Mouse (Mus musculus) lung, adult 2 months (tissue): ENCODE measurements around the gene Dok7. TPM values are rescaled to one million over a fixed set of nuclear protein-coding genes. Genes with fewer than 3 reads are reported as not detected.

Experiments
- DNase-seq: peaks from one replicate; pipeline ENCODE4 v3.0.0; 2022
- H3K4me1 ChIP-seq: fragments of 200-500 bp; 2 replicates; pipeline ENCODE4 v1.6.1; 2011; ENCODE audit warnings: low read length; ENCODE audit not compliant: control insufficient read depth, insufficient read depth
- H3K4me3 ChIP-seq: fragments of 200-500 bp; replicated peaks from 2 replicates; pipeline ENCODE3; 2011; ENCODE audit warnings: low read depth, mild to moderate bottlenecking, control low read depth, low read length; ENCODE audit errors: extremely low read depth
- CTCF ChIP-seq: fragments of 200-500 bp; IDR thresholded peaks from 2 replicates; pipeline ENCODE4 v1.5.1; 2011; ENCODE audit warnings: mild to moderate bottlenecking, low read length, control low read depth; ENCODE audit not compliant: insufficient read depth
- POLR2A ChIP-seq: fragments of 200-500 bp; IDR thresholded peaks from 2 replicates; pipeline ENCODE4 v1.6.1; 2011; ENCODE audit warnings: low read depth, mild to moderate bottlenecking, control low read depth, low read length, borderline replicate concordance; ENCODE audit errors: extremely low read depth
- WGBS: fragments of 180-500 bp; shearing (Covaris S2); methylation state at CpG from one replicate; pipeline ENCODE4 v1.1.7; 2018; 5-methylcytosine and 5-hydroxymethylcytosine counted together
- polyA plus RNA-seq: library from polyadenylated mRNA; depleted of rRNA; stranded (reverse); fragments of >200 nt; gene quantifications from 2 replicates; pipeline ENCODE4 v1.2.3, GENCODE M21; 2012; rRNA removed

Gene Dok7
- polyA plus RNA-seq, 1 experiment = 2.3 TPM

- TF ChIP-seq CTCF (no peak), POLR2A (no peak)
- 85% methylated on average over 7 of the region's 7 CpGs for WGBS
- Histone ChIP-seq H3K4me3 (no peak overlapping the region), H3K4me1 (no peaks in the 10 kb centered on the region)
- DNase-seq = no peak
Observed at GRCm38 (mm10) chr5:35129767-35130191, 73.2 kb downstream of the Dok7 start.

- no peak for DNase-seq
- Histone ChIP-seq H3K4me1 (no peaks in the 10 kb centered on the region), H3K4me3 (no peak overlapping the region)
- TF ChIP-seq POLR2A (no peak), CTCF (no peak)
- 6% methylated on average over 1 of the region's 1 CpGs for WGBS
Observed at GRCm38 (mm10) chr5:35131237-35131636, 74.7 kb downstream of the Dok7 start.

- DNase-seq = peak; percentile 76
- 9% methylated on average over 7 of the region's 7 CpGs for WGBS
- TF ChIP-seq CTCF (peak; percentile 74), POLR2A (no peak)
Observed at GRCm38 (mm10) chr5:35131773-35132172, 75.2 kb downstream of the Dok7 start.

DNA sequence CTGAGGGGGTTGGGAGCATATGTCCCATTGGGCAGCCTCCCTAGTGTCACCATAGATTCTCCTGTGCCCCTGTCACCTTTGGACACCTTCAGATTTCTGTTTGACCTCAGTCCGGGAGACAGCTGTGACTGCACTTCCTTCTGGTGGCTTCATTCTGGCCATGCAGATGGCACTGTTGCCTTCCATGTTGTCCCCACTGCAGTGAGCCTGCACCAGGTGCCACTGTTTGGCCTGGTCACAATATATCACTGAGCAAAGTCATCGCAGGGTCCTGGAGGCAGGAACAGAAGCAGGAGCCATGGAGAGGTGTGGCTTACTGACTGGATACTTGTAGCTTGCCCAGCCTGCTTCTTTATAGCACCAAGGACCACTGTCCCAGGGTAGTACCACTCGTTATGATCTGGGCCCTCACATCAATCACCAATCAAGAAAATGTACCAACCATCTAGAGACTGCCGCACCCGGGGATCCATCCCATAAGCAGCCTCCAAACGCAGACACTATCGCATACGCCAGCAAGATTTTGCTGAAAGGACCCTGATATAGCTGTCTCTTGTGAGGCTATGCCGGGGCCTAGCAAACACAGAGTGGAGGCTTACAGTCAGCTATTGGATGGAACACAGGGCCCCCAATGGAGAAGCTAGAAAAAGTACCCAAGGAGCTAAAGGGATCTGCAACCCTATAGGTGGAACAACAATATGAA, 75.9 kb downstream of the Dok7 start:
- DNase-seq = no peak
- WGBS = 94% methylated on average over 9 of the region's 9 CpGs
- Histone ChIP-seq H3K4me3 (no peak overlapping the region), H3K4me1 (no peaks in the 10 kb centered on the region)
- no peak for TF ChIP-seq POLR2A
- no peak for TF ChIP-seq CTCF

More at GRCm38 (mm10) chr5:35131773-35132172, 75.2 kb downstream of the Dok7 start:
- no peak overlapping the region for H3K4me3 ChIP-seq
- H3K4me1 ChIP-seq = no peaks in the 10 kb centered on the region

- 90% methylated on average over 4 of the region's 4 CpGs for WGBS
- DNase-seq = no peak
- Histone ChIP-seq H3K4me3 (no peak overlapping the region), H3K4me1 (no peaks in the 10 kb centered on the region)
- TF ChIP-seq POLR2A (no peak), CTCF (no peak)
Observed at GRCm38 (mm10) chr5:35133468-35133867, 76.9 kb downstream of the Dok7 start.

DNA sequence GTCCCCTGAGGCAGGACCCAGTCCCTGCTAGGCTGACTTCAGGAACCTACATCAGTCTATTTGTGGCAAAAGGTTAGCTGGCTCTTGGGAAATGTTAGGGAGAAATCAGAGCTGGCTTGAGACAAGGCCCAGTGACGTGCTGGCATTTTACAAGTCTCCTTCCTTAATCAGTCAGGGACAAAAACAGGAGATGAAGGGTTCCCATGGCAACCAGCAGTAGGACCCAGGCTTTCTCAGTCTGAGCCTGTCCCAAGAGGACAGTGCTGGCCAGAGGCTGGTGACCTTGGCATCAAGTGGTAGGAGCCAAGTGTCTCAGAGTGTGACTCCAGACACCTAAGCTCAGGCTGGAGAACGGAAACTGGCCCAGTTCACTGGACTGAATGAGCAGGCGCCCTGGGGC, 77.7 kb downstream of the Dok7 start:
- Histone ChIP-seq H3K4me1 (no peaks in the 10 kb centered on the region), H3K4me3 (no peak overlapping the region)
- DNase-seq = no peak
- TF ChIP-seq CTCF (no peak), POLR2A (no peak)
- 64% methylated on average over 3 of the region's 3 CpGs for WGBS

DNA sequence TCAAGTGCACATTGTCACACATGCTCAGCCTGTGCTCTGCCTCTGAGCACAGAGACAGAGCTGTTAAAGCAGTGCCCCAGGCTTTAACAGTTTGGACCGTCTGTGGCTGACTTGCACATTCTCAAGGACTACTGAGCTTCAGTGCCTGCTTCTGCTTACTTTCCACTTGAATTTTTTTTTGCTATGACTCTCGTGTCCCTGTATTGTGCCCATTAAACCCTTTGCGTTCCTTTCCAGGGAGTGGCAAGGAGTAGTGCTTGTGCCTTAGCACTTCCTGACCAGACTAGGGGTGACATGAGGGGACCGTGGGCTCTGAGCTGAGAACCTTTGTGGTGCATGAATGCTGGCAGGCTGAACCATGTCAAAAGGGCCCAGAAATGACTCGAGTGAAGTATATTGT, 79.3 kb downstream of the Dok7 start:
- 43% methylated on average over 5 of the region's 5 CpGs for WGBS
- TF ChIP-seq CTCF (no peak), POLR2A (no peak)
- DNase-seq = peak; percentile 46
- no peaks in the 10 kb centered on the region for H3K4me1 ChIP-seq
- no peak overlapping the region for H3K4me3 ChIP-seq

Other genes starting within 250 kb of the Dok7 start
- 3.1 and 3.7 TPM in 2 replicates for gene Msantd1, start 148.8 kb upstream of the Dok7 start, polyA plus RNA-seq
- gene Rgs12, start 107.3 kb upstream of the Dok7 start, polyA plus RNA-seq = 125 and 161 TPM in 2 replicates
- gene Hgfac, start 15.3 kb upstream of the Dok7 start, polyA plus RNA-seq = 12.9 and 19.5 TPM in 2 replicates
- 41.6 and 59.7 TPM in 2 replicates for gene Lrpap1, start 49.0 kb downstream of the Dok7 start, polyA plus RNA-seq
- 0.07 and 0.14 TPM in 2 replicates for gene Adra2c, start 221.6 kb downstream of the Dok7 start, polyA plus RNA-seq